Mouse (Mus musculus): ENCODE results near the gene Ubac1. TPM values are rescaled to one million over a fixed set of nuclear protein-coding genes. Genes with fewer than 3 reads are reported as not detected.
A peak's percentile ranks its signal among the peaks of the same experiment; 100 is the strongest.

Ubac1 gene
- polyA plus RNA-seq, 1 experiment = 79.7 TPM

- DNase-seq (ENCODE audit: extremely low spot score in 1 of 2, low spot score in 1 of 2) = no peak
Measured at GRCm38 (mm10) chr2:25977587-25978239, 43.8 kb downstream of the Ubac1 start.

- no peak for DNase-seq (ENCODE audit: extremely low spot score in 1 of 2, low spot score in 1 of 2)
Measured at GRCm38 (mm10) chr2:25975141-25975770, 46.3 kb downstream of the Ubac1 start.

GRCm38 (mm10) chr2:25970426-25970825 is 51.1 kb downstream of the Ubac1 start:
- DNase-seq (ENCODE audit: extremely low spot score in 1 of 2, low spot score in 1 of 2) = peak in 1 of 2 experiments; percentile 28

GRCm38 (mm10) chr2:25969319-25969718 is 52.2 kb downstream of the Ubac1 start:
- DNase-seq (ENCODE audit: extremely low spot score in 1 of 2, low spot score in 1 of 2) = no peak

GRCm38 (mm10) chr2:25949291-25949690 is 72.3 kb downstream of the Ubac1 start:
- DNase-seq (ENCODE audit: extremely low spot score in 1 of 2, low spot score in 1 of 2) = no peak

Other genes starting within 250 kb of the Ubac1 start
- not detected in 2 replicates for gene Lcn11, start 244.7 kb downstream of the Ubac1 start, polyA plus RNA-seq (2012; rRNA removed)
- not detected in 2 replicates for gene Gm13539, start 239.5 kb downstream of the Ubac1 start, polyA plus RNA-seq (2012; rRNA removed)
- not detected in 2 replicates for gene Glt6d1, start 205.9 kb downstream of the Ubac1 start, polyA plus RNA-seq (2012; rRNA removed)
- gene Lcn9, start 198.6 kb downstream of the Ubac1 start, polyA plus RNA-seq (2012; rRNA removed) = not detected in 2 replicates
- not detected in 2 replicates for gene Sohlh1, start 174.5 kb downstream of the Ubac1 start, polyA plus RNA-seq (2012; rRNA removed)
- gene Kcnt1, start 158.0 kb downstream of the Ubac1 start, polyA plus RNA-seq (2012; rRNA removed) = 183 and 221 TPM in 2 replicates
- 36.9 and 41.5 TPM in 2 replicates for gene Camsap1, start 38.5 kb downstream of the Ubac1 start, polyA plus RNA-seq (2012; rRNA removed)
- 66.9 and 72.8 TPM in 2 replicates for gene Nacc2, start 101.5 kb upstream of the Ubac1 start, polyA plus RNA-seq (2012; rRNA removed)
- gene Lhx3, start 186.5 kb upstream of the Ubac1 start, polyA plus RNA-seq (2012; rRNA removed) = 0.13 and 0.22 TPM in 2 replicates
- 25.0 and 26.2 TPM in 2 replicates for gene Qsox2, start 215.8 kb upstream of the Ubac1 start, polyA plus RNA-seq (2012; rRNA removed)

Measured in frontal cortex, adult 2 months (tissue).